Mouse (Mus musculus): ENCODE results near the gene Efcab6.
A peak's percentile ranks its signal among the peaks of the same experiment; 100 is the strongest.

Gene Efcab6

GRCm38 (mm10) chr15:83870936-83871335, 194.2 kb downstream of the Efcab6 start:
- no peak for DNase-seq

DNA sequence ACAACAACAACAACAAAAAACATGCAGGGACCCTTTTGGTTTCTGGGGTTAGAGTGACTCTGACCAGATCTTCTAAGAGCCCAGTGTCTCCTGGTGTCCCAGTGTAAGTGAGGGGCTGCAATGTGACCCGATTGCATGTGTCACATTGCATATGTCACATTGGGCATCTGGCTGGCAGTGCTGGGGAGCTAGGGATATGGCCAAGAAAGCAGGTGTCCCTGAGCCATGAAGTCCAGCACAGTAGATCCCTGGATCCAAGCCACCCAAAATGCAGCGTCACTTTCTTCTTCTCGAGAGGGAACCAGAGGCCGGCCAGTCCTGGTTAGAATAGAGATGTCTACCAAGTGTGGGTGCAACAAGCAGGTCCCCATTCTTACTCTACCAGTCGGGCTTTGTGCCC, 199.6 kb downstream of the Efcab6 start:
- no peak for DNase-seq

DNA sequence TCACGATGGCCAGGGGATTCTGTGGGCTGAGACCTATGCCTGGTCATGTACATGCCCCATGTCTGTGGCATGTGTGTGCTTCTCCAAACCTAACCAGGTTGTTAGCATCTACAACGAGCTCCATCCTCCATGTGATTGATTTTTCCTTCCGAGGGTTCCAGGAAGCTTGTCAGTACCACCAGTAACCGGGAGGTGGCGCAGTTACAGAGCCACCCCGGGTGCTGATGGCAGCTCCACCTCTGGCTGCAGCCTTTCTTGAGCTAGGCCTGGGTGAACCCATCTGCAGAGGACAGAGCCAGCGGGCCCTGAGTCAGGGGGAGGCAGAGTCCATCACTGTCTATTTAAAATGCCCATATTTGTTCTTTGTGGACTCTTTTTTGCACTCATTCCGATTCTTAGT, 208.1 kb downstream of the Efcab6 start:
- peak; percentile 76 for DNase-seq

DNA sequence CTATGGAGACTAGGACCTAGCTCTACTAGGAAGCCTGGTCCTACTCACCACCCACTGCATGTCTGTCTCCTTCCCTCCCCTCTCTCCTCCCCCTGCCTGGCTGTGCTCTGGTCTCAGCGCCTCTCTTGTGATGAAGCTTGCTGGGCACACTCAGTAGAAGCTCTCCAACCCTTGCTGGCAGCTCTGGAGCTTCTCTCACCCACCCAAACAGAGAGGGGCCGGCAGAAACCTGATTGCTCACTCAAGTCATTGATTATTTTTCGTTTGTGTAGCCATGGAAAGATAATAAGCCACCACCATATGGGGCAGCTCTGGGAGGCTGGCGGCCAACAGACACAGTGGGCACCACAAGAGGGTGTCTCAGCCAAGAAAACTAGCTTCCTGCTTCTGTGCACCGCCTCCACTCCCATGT, 211.8 kb downstream of the Efcab6 start:
- no peak for DNase-seq

GRCm38 (mm10) chr15:83848193-83848592, 217.0 kb downstream of the Efcab6 start:
- no peak for DNase-seq

DNA sequence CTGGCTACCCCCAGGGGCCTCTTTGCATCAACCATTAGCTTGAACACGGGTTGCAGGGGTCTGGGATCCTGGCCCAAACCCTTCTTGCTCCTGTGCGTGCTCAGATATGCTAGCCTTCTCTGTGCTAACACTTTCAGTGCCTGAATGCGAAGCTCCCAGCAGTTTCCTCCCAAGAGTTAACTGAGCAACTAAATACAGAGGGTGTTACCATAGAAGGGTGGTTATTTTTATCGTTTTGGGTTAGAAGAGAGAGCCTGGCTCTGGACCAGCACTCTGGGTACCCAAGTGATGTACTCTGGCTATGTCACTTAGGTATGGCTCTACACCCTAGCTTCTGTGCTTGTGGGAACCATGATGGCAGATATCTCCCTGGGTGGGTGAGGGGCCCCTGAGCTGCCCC, 217.7 kb downstream of the Efcab6 start:
- no peak for DNase-seq

DNA sequence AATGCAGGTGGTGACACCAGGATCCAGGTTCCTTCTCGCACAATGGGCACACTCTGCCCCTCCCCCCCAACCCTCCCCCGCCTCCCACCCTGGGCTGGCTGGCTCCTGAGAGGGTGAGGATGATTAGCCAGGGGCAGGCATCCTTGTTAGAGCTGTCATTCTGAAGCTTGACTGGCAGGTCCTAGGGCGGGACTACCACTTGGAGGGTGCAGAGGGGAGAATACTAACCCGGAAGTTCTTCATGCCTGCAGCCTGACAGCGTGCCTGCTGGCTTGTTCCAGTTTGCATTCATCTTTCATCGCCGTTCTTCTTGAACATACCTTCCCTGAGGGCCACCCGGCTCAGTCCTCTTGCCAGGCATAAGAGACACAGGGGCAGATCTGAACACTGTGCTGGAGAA, 218.6 kb downstream of the Efcab6 start:
- no peak for DNase-seq

GRCm38 (mm10) chr15:83845734-83846133, 219.4 kb downstream of the Efcab6 start:
- DNase-seq = no peak

DNA sequence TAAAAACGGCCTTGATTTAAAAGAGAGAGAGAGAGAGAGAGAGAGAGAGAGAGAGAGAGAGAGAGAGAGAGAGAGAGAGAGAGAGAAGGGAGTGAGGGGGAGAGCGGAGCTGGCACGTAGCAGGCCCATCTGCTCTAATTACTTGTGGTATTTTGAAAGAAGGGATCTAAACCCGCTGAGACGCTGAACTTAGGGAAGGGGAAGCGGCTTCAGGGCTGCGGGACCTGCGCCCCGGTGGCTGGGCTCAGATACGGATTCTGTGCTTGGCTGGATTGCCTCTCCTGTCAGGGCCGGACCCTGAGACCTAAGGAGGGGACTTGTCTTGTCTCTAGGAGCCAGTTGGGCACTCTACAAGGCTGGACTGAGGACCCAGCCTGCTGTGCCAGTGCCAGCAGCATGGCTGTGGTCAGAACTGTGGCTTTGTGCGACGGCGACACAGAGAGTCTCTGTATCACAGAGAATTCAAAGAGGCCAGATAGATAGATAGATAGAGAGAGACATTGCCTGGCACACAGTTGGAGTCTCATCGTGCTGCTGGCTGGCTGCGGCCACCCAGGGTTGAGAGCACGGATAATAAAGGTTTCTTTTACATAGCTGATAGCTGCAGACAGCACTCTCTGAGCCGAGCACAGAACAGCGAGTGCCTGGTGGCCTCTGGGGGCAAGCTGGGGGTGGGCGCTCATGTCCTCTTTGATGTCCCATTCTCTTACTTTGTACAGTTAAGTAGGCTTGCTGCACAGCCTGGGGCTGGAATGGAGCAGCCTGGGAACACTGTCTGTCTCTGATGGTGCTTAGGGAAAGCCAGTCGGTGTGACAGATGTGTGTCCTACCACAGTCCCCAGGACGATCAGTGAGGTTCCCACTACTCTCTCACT, 222.0 kb downstream of the Efcab6 start:
- no peak for DNase-seq

GRCm38 (mm10) chr15:83842419-83842818, 222.8 kb downstream of the Efcab6 start:
- DNase-seq = no peak

- DNase-seq = no peak
These were observed 224.0 kb downstream of the Efcab6 start for GRCm38 (mm10) chr15:83840950-83841719.

DNA sequence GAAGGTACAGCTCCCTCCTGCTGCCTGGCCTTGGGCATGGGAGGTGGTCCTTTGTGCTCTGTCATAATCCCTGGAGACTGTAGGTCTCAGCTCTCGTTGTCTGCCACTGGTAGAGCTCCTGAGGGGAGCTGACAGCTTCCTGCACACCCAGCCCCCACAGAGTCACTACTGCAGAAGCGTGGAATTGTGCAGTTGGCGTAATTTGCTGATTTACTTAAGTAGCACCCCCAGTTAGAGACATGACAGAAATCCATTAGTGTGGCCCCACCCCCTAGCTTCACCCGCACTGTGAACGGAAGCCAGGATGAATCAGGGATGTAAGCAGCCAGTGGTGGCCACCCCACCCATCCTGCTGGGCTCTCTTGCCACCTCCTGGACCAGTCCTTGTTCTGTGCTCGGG, 232.9 kb downstream of the Efcab6 start:
- no peak for DNase-seq

DNA sequence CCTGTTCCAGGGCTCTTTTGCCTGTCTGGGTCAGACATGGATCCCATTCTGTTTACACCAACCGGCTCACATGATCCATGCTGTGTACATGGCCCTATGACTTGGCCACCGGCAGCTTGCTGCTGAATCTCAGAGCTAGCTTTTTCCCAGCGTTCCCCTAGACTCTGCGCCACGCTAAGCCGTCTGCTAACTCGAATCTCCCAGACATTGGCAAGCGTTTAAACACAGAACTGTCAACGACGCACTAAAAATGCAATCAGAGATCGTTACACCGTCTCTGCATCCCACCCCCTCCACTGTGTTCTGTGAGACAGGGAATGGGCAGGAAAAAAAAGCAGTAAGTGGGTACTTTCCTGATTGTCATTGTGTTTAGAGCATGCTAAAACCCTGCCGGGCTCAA, 236.0 kb downstream of the Efcab6 start:
- DNase-seq = no peak

GRCm38 (mm10) chr15:83828011-83828410, 237.2 kb downstream of the Efcab6 start:
- DNase-seq = no peak

Measured in lung, postnatal 14 days (tissue).